Mouse (Mus musculus): ENCODE results near the gene Dynll2.
A peak's percentile ranks its signal among the peaks of the same experiment; 100 is the strongest.

Gene Dynll2

GRCm38 (mm10) chr11:87986831-87987793 lies at the start of gene Dynll2:
Gene Dynll2 (minus strand): TSS chr11:87987533.
- peak; percentile 93 for DNase-seq (ENCODE audit: low read depth, low spot score)

- no peak for DNase-seq (ENCODE audit: low read depth, low spot score)
Measured at GRCm38 (mm10) chr11:88036761-88037251, 49.5 kb upstream of the Dynll2 start.

- no peak for DNase-seq (ENCODE audit: low read depth, low spot score)
Measured at GRCm38 (mm10) chr11:88035970-88036369, 48.6 kb upstream of the Dynll2 start.

GRCm38 (mm10) chr11:88031753-88032152 lies 44.4 kb upstream of the Dynll2 start:
- no peak for DNase-seq (ENCODE audit: low read depth, low spot score)

- no peak for DNase-seq (ENCODE audit: low read depth, low spot score)
Measured at GRCm38 (mm10) chr11:88030836-88031235, 43.5 kb upstream of the Dynll2 start.

GRCm38 (mm10) chr11:88030219-88030618 lies 42.9 kb upstream of the Dynll2 start:
- DNase-seq (ENCODE audit: low read depth, low spot score) = no peak

- DNase-seq (ENCODE audit: low read depth, low spot score) = no peak
Measured at GRCm38 (mm10) chr11:88028193-88028684, 40.9 kb upstream of the Dynll2 start.

- no peak for DNase-seq (ENCODE audit: low read depth, low spot score)
Measured at GRCm38 (mm10) chr11:88027391-88028035, 40.2 kb upstream of the Dynll2 start.

GRCm38 (mm10) chr11:88023933-88024332 lies 36.6 kb upstream of the Dynll2 start:
- DNase-seq (ENCODE audit: low read depth, low spot score) = no peak

GRCm38 (mm10) chr11:88015795-88016194 lies 28.5 kb upstream of the Dynll2 start:
- no peak for DNase-seq (ENCODE audit: low read depth, low spot score)

GRCm38 (mm10) chr11:88015161-88015560 lies 27.8 kb upstream of the Dynll2 start:
- DNase-seq (ENCODE audit: low read depth, low spot score) = no peak

GRCm38 (mm10) chr11:88013632-88014031 lies 26.3 kb upstream of the Dynll2 start:
- no peak for DNase-seq (ENCODE audit: low read depth, low spot score)

- DNase-seq (ENCODE audit: low read depth, low spot score) = no peak
Measured at GRCm38 (mm10) chr11:88012621-88013244, 25.4 kb upstream of the Dynll2 start.

- DNase-seq (ENCODE audit: low read depth, low spot score) = no peak
Measured at GRCm38 (mm10) chr11:88011914-88012419, 24.6 kb upstream of the Dynll2 start.

- DNase-seq (ENCODE audit: low read depth, low spot score) = no peak
Measured at GRCm38 (mm10) chr11:88011208-88011913, 24.0 kb upstream of the Dynll2 start.

- peak; percentile 27 for DNase-seq (ENCODE audit: low read depth, low spot score)
Measured at GRCm38 (mm10) chr11:88009542-88010190, 22.3 kb upstream of the Dynll2 start.

- DNase-seq (ENCODE audit: low read depth, low spot score) = no peak
Measured at GRCm38 (mm10) chr11:88008641-88009040, 21.3 kb upstream of the Dynll2 start.

GRCm38 (mm10) chr11:88004123-88004522 lies 16.8 kb upstream of the Dynll2 start:
- DNase-seq (ENCODE audit: low read depth, low spot score) = no peak

GRCm38 (mm10) chr11:88002738-88003137 lies 15.4 kb upstream of the Dynll2 start:
- DNase-seq (ENCODE audit: low read depth, low spot score) = no peak

GRCm38 (mm10) chr11:87999751-88000150 lies 12.4 kb upstream of the Dynll2 start:
- DNase-seq (ENCODE audit: low read depth, low spot score) = no peak
